Mouse (Mus musculus): Measurements from ENCODE around the gene Gm3573.
"Not testable (repeated sequence)": the region's sequence is repeated elsewhere in the genome, so short reads cannot be mapped to it uniquely, and the experiment has no call there.

DNA sequence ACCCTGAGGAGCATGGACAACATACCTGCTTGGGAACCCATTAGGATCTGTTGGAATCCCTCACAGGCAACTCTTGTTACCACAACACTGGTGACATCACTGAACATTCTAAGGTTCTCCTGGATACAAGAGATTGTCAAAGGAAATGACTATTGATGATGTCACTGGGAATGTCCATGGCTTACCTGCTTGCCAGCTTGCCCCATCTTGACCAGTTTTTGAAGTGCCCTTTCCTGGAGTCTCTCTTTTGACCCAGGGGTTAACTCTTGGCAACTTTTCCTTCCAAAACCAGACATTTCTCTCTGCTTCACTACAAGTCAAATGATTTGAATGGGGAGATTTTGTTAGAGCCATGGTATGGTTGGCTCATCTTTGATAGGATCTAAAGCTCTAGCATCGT is at the start of gene Gm3573:
- TF ChIP-seq CTCF (IDR thresholded peaks at IDR 0.05; ENCODE audit: low read depth, low read length); GATA1 (IDR thresholded peaks at IDR 0.05; ENCODE audit: borderline replicate concordance, low read length); POLR2AphosphoS5 (IDR thresholded peaks at IDR 0.05; ENCODE audit: insufficient replicate concordance, low read depth, low read length); TAL1 (conservative IDR thresholded peaks at IDR 0.05; ENCODE audit: low read depth, low read length); GATA2 (IDR thresholded peaks at IDR 0.05; ENCODE audit: borderline replicate concordance, low read depth, low read length): not testable (repeated sequence)

All from G1E (cell line).